Mouse (Mus musculus): ENCODE measurements at regions not wholly inside any gene's neighbourhood (a gene's known extent, or its start where the extent isn't known, plus 50 kb on each side); places are given as distances from the start of the nearest gene placed in this dataset.

DNA sequence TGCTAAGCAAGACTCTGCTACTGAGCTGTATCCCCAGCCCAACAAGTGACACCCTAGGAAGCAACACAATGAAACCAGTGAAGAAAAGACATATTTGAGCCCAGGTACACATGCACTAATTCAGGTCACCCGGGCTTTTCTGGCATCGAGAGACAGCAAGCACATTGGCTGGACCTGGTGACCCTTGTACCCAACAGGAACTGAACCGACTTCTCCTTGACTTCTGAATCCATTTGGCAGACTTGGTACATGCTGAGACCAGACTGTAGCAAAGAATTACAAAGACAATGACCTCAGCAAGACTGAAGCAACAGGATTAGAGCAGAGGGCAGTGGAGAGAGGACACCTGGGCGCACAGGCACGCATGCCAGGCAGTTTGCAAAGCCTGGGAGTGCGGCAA lies 79.1 kb downstream of the Sema4f start:
- DNase-seq, result no peak

DNA sequence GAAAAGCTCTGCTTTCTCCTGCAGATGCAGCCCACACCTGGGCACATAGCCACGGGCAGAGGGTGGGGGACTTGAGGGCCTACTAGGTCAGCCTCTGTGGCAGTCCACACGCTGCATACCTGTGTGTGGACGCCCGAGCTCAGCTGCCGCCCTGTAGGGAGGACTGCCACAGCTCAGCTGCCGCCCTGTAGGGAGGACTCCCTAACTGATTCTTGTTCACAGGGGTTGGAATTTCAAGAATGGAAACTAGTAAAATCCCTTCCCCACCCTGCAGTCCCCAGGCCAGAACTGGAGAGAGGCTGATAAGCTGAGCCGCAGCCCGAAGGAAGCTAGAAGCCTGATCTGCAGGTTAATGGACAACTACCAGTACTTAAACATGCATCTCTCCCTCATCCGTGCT lies 82.0 kb upstream of the Hk2 start:
- DNase-seq, result no peak

DNA sequence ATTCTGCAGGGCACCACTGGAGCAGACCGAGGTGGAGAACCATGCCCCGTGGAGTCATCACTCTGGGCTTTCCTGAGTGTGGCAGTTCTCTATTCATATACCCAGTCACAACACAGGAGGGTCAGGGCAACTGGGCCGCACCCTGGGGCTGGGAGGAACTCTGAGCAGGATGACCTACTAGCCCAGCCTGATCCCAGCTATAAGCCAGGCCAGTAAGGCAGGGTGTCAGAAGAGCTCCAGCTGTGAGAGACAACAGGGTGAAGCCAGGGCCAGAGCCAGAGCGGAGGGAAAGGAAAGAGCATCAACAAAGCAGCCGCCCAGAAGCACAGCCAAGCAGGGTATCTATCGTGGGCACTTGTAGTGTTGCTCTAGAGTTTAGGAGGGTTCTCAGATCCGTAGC lies 81.1 kb upstream of the Hk2 start:
- no peak for DNase-seq

DNA sequence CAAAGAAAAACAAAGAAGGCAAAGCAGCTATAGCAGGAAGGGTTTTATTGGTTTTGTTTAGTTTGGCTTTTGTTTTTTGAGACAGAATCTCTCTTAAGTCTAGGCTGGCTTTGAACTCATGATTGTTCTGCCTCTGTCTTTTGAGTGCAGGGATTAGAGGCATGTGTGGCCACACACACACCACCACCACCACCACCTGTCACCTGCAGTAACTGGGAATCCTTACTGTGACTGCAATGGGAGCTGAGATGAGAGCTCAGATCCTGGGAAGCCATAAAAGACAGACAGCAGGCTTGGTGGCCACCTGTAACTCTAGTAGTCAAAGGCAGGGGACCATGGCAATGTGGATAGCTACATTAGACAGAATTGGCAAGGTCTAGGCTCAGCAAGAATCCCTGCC lies 80.5 kb upstream of the Hk2 start:
- no peak for DNase-seq

DNA sequence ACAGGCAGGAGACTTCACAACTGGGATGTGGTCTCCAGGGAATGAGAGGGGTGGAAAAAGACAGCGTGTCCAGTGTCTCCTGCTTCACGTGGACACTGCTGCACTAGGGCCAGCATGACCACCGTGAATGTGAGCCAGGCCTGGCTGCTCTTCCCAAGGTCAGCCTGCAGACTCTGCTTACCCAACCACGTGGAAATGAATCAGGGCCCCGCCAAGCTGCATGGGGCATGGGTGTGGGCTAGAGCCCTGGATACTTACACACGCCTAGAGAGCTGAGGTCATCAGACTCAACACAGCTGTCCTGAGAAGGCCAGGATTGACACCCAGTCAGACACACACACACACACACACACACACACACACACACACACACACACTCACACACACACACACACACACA lies 80.1 kb upstream of the Hk2 start:
- DNase-seq, result peak in 1 of 2 experiments; percentile 12

DNA sequence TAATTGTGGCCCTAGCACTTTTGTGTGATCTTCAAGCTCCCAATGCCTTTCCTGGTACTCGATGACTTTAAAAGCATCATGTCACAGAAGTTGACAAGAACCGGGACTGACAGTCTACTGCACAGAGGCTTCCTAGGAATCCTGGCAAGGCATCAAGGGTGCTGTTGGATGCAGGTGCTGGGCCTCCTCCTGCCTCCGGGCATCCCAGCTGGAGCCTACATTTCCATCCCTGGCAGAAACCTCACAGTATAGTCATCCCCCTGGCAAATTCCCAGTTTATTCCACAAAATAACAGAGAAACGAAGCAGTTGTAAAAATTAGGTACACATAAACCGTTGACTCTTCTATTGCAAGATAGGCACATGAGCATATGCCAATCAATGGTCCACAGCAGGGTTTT lies 78.8 kb upstream of the Hk2 start:
- DNase-seq, result peak; percentile 26 to 31

DNA sequence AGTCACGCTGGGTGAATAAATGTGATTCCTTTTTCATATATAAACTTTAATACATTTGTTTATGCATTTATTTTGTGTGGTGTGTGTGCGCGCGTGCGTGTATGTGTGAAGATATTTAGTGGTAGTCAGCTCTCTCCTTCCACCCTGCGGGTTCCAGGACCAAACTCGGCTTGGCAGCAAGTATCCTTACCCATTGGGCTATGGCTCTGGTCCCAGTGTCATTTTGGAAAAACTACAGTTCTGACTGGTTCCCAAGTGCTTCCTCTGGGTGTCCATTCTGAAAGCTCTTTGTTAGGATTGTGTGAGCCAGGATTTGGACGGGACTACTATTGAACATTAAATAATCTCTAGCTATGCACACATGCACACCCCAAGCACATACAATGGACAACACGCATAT lies 76.3 kb upstream of the Hk2 start:
- DNase-seq, result peak; percentile 43 to 54

DNA sequence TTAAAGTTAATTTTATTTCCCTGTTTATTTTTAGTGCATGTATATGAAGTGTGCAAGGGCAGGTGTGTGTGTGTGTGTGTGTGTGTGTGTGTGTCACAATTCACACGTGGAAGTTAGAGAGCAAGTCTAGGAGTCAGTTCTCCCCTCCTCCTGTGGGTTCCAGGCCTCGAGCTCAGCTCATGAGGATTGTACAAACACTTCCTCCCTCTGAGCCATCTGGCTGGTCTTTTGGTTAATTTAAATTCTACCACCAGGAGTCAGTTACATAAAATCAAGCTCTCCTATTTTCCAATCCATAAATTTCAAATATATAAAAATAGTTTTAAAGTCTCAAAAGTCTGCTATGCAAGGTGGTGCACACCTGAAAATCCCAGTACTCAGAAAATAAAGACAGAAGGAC lies 73.3 kb upstream of the Hk2 start:
- DNase-seq, result no peak

DNA sequence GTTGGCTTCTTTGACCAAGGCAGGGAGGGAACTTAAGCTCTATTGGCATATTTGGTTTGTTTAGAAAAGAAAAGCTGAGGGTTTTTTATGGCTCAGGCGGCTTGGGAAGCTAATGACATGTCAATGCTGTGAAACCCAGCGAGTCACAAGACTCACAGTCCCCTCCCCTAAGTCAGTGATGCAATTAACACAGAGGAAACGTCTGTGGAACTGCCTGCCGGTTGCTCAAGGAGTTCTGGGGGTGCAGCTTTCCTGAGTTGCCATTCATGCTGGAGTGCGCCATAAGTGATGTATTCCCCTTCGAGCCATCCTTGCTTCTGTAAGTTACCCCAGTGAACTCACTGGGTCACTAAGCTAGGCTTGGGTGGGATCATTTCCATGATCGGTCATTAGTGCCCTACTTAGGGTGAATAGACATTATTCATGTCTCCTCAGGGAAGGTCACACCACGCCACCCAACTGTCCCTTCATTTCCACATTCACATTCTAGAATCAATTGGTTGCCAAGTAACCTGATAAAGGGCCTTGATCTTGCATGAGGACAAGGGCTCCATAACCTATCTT lies 72.4 kb upstream of the Hk2 start:
- no peak for DNase-seq

DNA sequence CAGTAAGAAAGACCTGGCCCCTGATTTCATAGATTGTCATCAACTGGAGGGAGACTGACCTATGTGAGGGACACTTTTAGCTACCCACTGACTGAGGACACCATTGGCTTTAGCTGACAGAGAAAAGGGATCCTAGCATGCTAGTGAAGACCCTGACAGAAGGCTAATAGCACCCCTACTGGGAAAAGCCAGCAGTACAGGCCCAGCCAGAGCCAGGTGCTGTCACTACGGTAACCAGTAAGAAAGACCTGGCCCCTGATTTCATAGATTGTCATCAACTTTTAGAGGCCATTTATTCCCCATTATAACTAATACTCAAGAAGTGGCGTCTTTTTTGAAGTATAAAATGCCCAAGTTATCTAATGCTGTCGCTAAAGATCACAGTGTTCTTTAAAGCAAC lies 70.2 kb upstream of the Hk2 start:
- peak in 1 of 2 experiments; percentile 27 for DNase-seq

DNA sequence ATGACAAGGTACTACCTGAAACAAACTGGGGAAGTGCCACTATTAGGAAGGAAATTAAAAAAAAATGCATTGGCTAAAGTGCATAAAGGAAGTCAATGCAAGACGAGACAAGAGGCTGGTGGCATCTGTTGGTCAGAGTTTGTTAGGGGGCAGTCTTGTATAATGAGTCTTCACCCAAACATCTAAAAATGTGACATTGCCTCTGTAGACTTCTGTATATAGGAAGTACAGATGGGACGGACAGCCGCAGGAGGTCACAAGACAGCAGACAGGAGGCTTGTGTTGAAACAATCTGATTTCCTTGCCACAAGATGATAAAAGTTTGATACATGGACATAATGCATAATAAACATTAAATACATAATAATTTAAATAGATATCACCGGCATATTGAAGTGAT lies 69.6 kb upstream of the Hk2 start:
- no peak for DNase-seq

DNA sequence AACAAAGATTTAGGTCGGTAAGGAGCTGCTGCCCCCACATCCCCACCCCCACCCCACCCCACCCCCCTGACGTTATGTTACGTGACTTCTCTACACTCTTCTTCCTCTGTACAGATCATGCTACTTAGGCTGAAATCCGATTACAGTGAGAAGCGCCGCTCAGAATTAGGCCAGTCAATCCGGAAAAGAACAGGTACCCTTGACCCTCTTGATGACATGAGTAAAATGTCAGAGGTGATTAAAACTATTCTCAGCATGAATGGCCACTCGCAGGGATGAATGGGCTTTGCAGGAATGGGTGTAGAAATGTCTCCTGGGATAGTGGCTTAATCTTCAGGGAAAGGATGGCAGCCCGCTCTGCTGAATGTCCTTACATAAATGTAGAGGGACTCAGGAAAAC lies 63.0 kb upstream of the Hk2 start:
- no peak for DNase-seq

DNA sequence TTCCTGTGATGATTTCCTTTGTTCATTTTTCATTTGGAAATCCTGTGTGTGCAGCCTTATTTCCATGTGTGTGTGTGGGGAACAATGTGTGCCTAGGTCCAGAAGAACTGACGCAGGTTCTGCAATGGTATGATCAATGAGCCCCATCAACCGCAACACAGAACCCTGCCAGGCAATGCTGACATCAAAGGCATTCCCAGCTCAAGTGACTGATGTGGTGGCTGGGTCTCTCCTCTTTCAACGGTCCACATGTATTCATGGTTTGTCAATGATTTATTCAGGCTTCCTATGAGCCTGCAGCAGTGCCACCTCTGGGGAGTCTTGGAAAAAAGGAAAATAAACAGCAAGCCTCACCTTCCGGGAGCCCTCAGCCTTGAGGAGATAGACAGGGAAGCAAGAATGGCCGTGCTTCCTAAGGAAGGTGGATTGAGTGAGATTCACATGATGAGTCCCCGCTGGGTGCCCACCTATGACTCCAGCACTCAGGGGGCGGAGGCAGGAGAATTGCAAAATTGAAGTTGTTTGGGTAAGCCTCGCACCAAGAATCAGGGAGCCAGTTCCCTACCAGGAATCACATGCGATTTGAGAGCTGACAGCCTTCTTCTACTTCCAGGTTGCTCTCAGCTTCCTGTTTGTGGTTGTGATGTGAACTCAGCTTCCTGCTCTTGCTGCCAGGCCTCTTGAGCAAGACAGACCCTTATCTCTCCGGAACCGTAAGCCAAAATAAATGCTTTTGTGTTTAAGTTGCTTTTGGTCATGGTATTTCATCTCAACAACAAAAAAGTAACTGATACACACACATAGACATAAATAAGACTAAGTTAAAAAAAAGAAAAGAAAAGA lies 61.2 kb upstream of the Hk2 start:
- no peak for DNase-seq

DNA sequence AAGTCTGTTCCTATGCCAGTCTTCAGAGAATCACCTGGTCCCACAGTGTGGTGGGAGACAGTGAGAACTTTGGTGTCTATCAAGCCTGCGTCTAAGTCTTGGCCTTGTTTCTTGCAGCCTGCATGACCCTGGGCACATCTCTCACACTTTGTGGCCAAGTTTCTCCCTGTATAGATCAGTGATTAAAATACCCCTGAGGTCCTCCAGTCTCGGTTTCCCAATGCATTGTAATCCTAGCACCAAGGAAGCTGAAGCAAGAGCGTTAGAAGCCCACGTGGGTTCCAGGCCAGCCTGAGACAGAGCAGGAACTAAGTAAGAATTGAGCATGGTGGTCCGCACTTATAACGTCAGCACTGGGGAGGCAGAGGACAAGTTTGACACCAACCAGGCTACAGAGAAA lies 59.6 kb upstream of the Hk2 start:
- DNase-seq, result no peak

DNA sequence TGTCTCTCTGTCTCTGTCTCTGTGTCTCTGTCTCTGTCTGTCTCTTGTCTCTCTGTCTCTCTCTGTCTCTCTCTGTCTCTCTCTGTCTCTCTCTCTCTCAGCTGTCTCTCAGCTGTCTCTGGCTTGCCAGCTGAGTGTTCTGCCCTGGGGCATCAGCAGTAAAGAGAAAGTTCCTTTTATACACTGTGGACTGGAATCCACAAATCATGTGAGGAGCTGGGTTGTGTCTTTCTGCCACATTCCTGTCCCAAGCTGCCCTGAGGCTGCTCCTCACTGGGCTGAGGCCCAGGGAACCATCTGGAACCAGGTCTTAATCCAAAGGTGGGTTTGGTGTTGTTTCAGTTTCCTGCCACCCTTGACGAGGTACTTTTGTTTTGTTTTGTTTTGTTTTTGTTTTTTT lies 57.0 kb upstream of the Hk2 start:
- DNase-seq, result no peak

DNA sequence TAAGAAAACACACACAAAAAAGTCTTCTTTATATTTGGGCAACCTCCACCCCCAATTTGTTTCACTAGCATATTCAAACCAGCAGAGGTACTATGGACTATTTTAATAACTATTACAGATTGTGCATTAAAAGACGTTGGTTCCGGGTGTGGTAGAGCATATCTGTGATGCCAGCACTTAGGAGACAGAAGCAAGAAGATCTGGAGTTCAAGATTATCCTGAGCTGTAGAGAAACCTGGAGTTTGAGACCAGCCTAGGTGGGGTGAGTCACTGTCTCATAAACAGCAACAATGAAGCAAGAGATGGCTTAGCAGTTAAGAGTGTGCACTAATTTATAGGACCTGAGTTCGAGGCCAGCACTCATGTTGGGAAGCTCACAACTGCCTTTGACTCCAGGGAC lies 50.4 kb upstream of the Hk2 start:
- DNase-seq, result no peak

DNA sequence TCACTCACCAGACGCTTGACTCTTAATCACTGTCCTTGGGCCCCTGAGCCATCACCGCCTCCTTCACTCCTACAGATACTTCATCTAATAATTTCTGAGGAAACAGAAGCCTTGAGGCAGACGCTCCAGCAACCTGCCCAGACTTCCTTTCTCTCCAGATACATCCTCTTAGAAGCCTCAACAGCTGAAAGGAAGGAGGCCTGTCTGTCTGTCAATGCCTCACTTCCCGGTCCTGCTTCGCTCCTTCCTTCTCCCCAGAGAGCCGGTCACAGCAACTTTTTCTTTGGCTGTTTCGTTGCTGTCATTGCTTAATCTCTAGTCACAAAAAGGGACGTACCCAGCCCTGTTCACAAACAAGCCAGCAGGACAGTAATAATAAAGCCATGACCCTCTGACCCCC lies 50.0 kb upstream of the Hk2 start:
- no peak for DNase-seq

All from cerebellum, postnatal 25 days (tissue).